Mouse (Mus musculus) ovary, postnatal 36 days (tissue): ENCODE measurements around the gene Sergef.
"Not testable (repeated sequence)": the region's sequence is repeated elsewhere in the genome, so short reads cannot be mapped to it uniquely, and the experiment has no call there.

Source experiments
- DNase-seq: peaks from one replicate; pipeline ENCODE4 v3.0.0; 2022; ENCODE audit warnings: low spot score, mixed read lengths

Sergef gene

GRCm38 (mm10) chr7:46575897-46576296 lies 63.7 kb downstream of the Sergef start:
- DNase-seq, result no peak

- no peak for DNase-seq
Measured at GRCm38 (mm10) chr7:46572803-46573594, 66.6 kb downstream of the Sergef start.

GRCm38 (mm10) chr7:46569509-46569908 lies 70.1 kb downstream of the Sergef start:
- not testable (repeated sequence) for DNase-seq

- no peak for DNase-seq
Measured at GRCm38 (mm10) chr7:46566318-46567007, 73.1 kb downstream of the Sergef start.

- DNase-seq, result no peak
Measured at GRCm38 (mm10) chr7:46565374-46565773, 74.2 kb downstream of the Sergef start.

GRCm38 (mm10) chr7:46563801-46564200 lies 75.8 kb downstream of the Sergef start:
- DNase-seq, result no peak

GRCm38 (mm10) chr7:46560061-46560460 lies 79.5 kb downstream of the Sergef start:
- no peak for DNase-seq

- no peak for DNase-seq
Measured at GRCm38 (mm10) chr7:46559643-46560042, 80.0 kb downstream of the Sergef start.

GRCm38 (mm10) chr7:46559006-46559405 lies 80.6 kb downstream of the Sergef start:
- no peak for DNase-seq

- DNase-seq, result no peak
Measured at GRCm38 (mm10) chr7:46557996-46558395, 81.6 kb downstream of the Sergef start.

GRCm38 (mm10) chr7:46557387-46557786 lies 82.2 kb downstream of the Sergef start:
- no peak for DNase-seq

- DNase-seq, result no peak
Measured at GRCm38 (mm10) chr7:46556358-46557118, 83.1 kb downstream of the Sergef start.

GRCm38 (mm10) chr7:46555731-46556130 lies 83.9 kb downstream of the Sergef start:
- no peak for DNase-seq

GRCm38 (mm10) chr7:46554855-46555254 lies 84.8 kb downstream of the Sergef start:
- no peak for DNase-seq

- DNase-seq, result no peak
Measured at GRCm38 (mm10) chr7:46554003-46554402, 85.6 kb downstream of the Sergef start.

- DNase-seq, result no peak
Measured at GRCm38 (mm10) chr7:46551935-46552752, 87.5 kb downstream of the Sergef start.

GRCm38 (mm10) chr7:46551173-46551572 lies 88.4 kb downstream of the Sergef start:
- DNase-seq, result no peak

- no peak for DNase-seq
Measured at GRCm38 (mm10) chr7:46548124-46548523, 91.5 kb downstream of the Sergef start.

GRCm38 (mm10) chr7:46547642-46548041 lies 92.0 kb downstream of the Sergef start:
- no peak for DNase-seq

- no peak for DNase-seq
Measured at GRCm38 (mm10) chr7:46546539-46546938, 93.1 kb downstream of the Sergef start.

- no peak for DNase-seq
Measured at GRCm38 (mm10) chr7:46544195-46544641, 95.4 kb downstream of the Sergef start.

GRCm38 (mm10) chr7:46542117-46542516 lies 97.5 kb downstream of the Sergef start:
- DNase-seq, result no peak
